Mouse (Mus musculus) hindbrain, embryonic 13.5 days (tissue): ENCODE data around the gene Prdm2. TPM values are rescaled to one million over a fixed set of nuclear protein-coding genes. Genes with fewer than 3 reads are reported as not detected.

Experiments
- ATAC-seq: fragments of 200-750 bp; cut with Nextera tagmentation; 2 replicates; pipeline ENCODE4 v1.8.0; 2017; ENCODE audit warnings: moderate TSS enrichment; ENCODE audit not compliant: low FRiP score
- H3K27ac ChIP-seq: fragments of 300-500 bp; sonication (generic); 2 replicates; pipeline ENCODE4 v1.5.1; 2015; ENCODE audit warnings: inconsistent platforms, mild to moderate bottlenecking, moderate library complexity
- H3K27me3 ChIP-seq: fragments of 300-500 bp; sonication (generic); 2 replicates; pipeline ENCODE4 v1.6.1; 2015; ENCODE audit warnings: mild to moderate bottlenecking, inconsistent platforms
- H3K36me3 ChIP-seq: fragments of 300-500 bp; sonication (generic); 2 replicates; pipeline ENCODE4 v1.6.1; 2015; ENCODE audit warnings: mild to moderate bottlenecking, inconsistent platforms
- H3K4me1 ChIP-seq: fragments of 300-500 bp; sonication (generic); replicated peaks from 2 replicates; pipeline ENCODE4 v1.6.1; 2015; ENCODE audit warnings: inconsistent platforms
- H3K4me2 ChIP-seq: fragments of 300-500 bp; sonication (generic); 2 replicates; pipeline ENCODE4 v1.6.1; 2015; ENCODE audit warnings: inconsistent platforms, mild to moderate bottlenecking, moderate library complexity
- H3K4me3 ChIP-seq: fragments of 300-500 bp; sonication (generic); 2 replicates; pipeline ENCODE4 v1.5.1; 2015; ENCODE audit warnings: mild to moderate bottlenecking, inconsistent platforms
- H3K9ac ChIP-seq: fragments of 300-500 bp; sonication (generic); 2 replicates; pipeline ENCODE4 v1.6.1; 2015; ENCODE audit warnings: mild to moderate bottlenecking, inconsistent platforms
- H3K9me3 ChIP-seq: fragments of 300-500 bp; sonication (generic); 2 replicates; pipeline ENCODE4 v1.6.1; 2016; ENCODE audit warnings: inconsistent platforms
- WGBS: fragments of 180-500 bp; shearing (Covaris S2); methylation state at CpG from one replicate; pipeline ENCODE4 v1.1.7; 2015; 5-methylcytosine and 5-hydroxymethylcytosine counted together
- polyA plus RNA-seq: library from polyadenylated mRNA; unstranded; fragments of >200 nt; fragmentation: Nextera tagmentation; extraction: Ambion mirVana; gene quantifications from 2 replicates; pipeline ENCODE4 v1.2.1, GENCODE M21; 2015

The Prdm2 gene
- polyA plus RNA-seq, 1 experiment from 2014 or later = 17.6 TPM

- no peak overlapping the region for H3K27ac ChIP-seq
- no peak overlapping the region for H3K9ac ChIP-seq
- H3K4me2 ChIP-seq = no peak overlapping the region
- WGBS = 80% methylated on average over 3 of the region's 3 CpGs
- no peak for ATAC-seq
- H3K27me3 ChIP-seq = no peaks in the 10 kb centered on the region
- no peaks in the 10 kb centered on the region for H3K36me3 ChIP-seq
- H3K4me1 ChIP-seq = no peaks in the 10 kb centered on the region
- H3K4me3 ChIP-seq = no peak overlapping the region
- H3K9me3 ChIP-seq = no peaks in the 10 kb centered on the region
Observed at GRCm38 (mm10) chr4:143202653-143203052, 10.1 kb downstream of the Prdm2 start.

GRCm38 (mm10) chr4:143198371-143198770 is 14.4 kb downstream of the Prdm2 start:
- H3K9me3 ChIP-seq = no peaks in the 10 kb centered on the region
- H3K4me1 ChIP-seq = peaks cover 3% of the 10 kb centered on the region; the same call in 1 of the 2 replicates
- H3K36me3 ChIP-seq = no peaks in the 10 kb centered on the region
- no peak overlapping the region for H3K27ac ChIP-seq
- H3K27me3 ChIP-seq = no peaks in the 10 kb centered on the region
- H3K4me2 ChIP-seq = no peak overlapping the region
- H3K9ac ChIP-seq = no peak overlapping the region
- 76% methylated on average over 3 of the region's 3 CpGs for WGBS
- no peak for ATAC-seq
- no peak overlapping the region for H3K4me3 ChIP-seq

- Histone ChIP-seq H3K9me3 (no peaks in the 10 kb centered on the region), H3K4me1 (peaks cover 3% of the 10 kb centered on the region; the same call in 1 of the 2 replicates), H3K4me2 (no peak overlapping the region), H3K27ac (no peak overlapping the region), H3K27me3 (no peaks in the 10 kb centered on the region), H3K4me3 (no peak overlapping the region), H3K9ac (no peak overlapping the region), H3K36me3 (no peaks in the 10 kb centered on the region)
- ATAC-seq = no peak
- WGBS = 94% methylated on average over 5 of the region's 5 CpGs
Observed at GRCm38 (mm10) chr4:143197845-143198356, 14.9 kb downstream of the Prdm2 start.

- Histone ChIP-seq H3K4me1 (peaks cover 9% of the 10 kb centered on the region; the same call in 1 of the 2 replicates), H3K9me3 (no peaks in the 10 kb centered on the region), H3K36me3 (no peaks in the 10 kb centered on the region), H3K4me3 (no peak overlapping the region), H3K4me2 (no peak overlapping the region), H3K9ac (no peak overlapping the region), H3K27me3 (no peaks in the 10 kb centered on the region), H3K27ac (no peak overlapping the region)
- 76% methylated on average over 5 of the region's 5 CpGs for WGBS
- no peak for ATAC-seq
Observed at GRCm38 (mm10) chr4:143194328-143194727, 18.5 kb downstream of the Prdm2 start.

GRCm38 (mm10) chr4:143193164-143193563 is 19.6 kb downstream of the Prdm2 start:
- no peaks in the 10 kb centered on the region for H3K27me3 ChIP-seq
- WGBS = 82% methylated on average over 6 of the region's 6 CpGs
- ATAC-seq = no peak
- H3K4me3 ChIP-seq = no peak overlapping the region
- H3K36me3 ChIP-seq = no peaks in the 10 kb centered on the region
- peaks cover 10% of the 10 kb centered on the region; the same call in 1 of the 2 replicates for H3K4me1 ChIP-seq
- H3K27ac ChIP-seq = no peak overlapping the region
- no peaks in the 10 kb centered on the region for H3K9me3 ChIP-seq
- H3K9ac ChIP-seq = no peak overlapping the region
- no peak overlapping the region for H3K4me2 ChIP-seq

GRCm38 (mm10) chr4:143191783-143192182 is 21.0 kb downstream of the Prdm2 start:
- Histone ChIP-seq H3K27me3 (no peaks in the 10 kb centered on the region), H3K9me3 (no peaks in the 10 kb centered on the region), H3K9ac (no peak overlapping the region), H3K36me3 (peaks cover under 1% of the 10 kb centered on the region; the same call in 1 of the 2 replicates), H3K4me3 (no peak overlapping the region), H3K4me1 (peaks cover 10% of the 10 kb centered on the region; the same call in 1 of the 2 replicates), H3K4me2 (no peak overlapping the region), H3K27ac (no peak overlapping the region)
- 89% methylated on average over 3 of the region's 3 CpGs for WGBS
- no peak for ATAC-seq

GRCm38 (mm10) chr4:143190657-143191056 is 22.1 kb downstream of the Prdm2 start:
- Histone ChIP-seq H3K4me1 (peaks cover 10% of the 10 kb centered on the region; the same call in 1 of the 2 replicates), H3K27ac (no peak overlapping the region), H3K9ac (no peak overlapping the region), H3K4me3 (no peak overlapping the region), H3K4me2 (no peak overlapping the region), H3K36me3 (peaks cover 6% of the 10 kb centered on the region), H3K27me3 (no peaks in the 10 kb centered on the region), H3K9me3 (no peaks in the 10 kb centered on the region)
- WGBS = 68% methylated on average over 4 of the region's 4 CpGs
- ATAC-seq = no peak

- 84% methylated on average over 5 of the region's 5 CpGs for WGBS
- Histone ChIP-seq H3K9me3 (no peaks in the 10 kb centered on the region), H3K4me3 (no peak overlapping the region), H3K36me3 (peaks cover 9% of the 10 kb centered on the region), H3K27ac (no peak overlapping the region), H3K27me3 (no peaks in the 10 kb centered on the region), H3K4me1 (0 out of 2 replicates have a peak, but pooled peaks cover 6% of the 10 kb centered on the region), H3K9ac (no peak overlapping the region), H3K4me2 (no peak overlapping the region)
- ATAC-seq = no peak
Observed at GRCm38 (mm10) chr4:143188571-143189191, 24.1 kb downstream of the Prdm2 start.

GRCm38 (mm10) chr4:143186066-143186465 is 26.7 kb downstream of the Prdm2 start:
- Histone ChIP-seq H3K27ac (no peak overlapping the region), H3K36me3 (peaks cover 9% of the 10 kb centered on the region), H3K9ac (no peak overlapping the region), H3K4me1 (0 out of 2 replicates have a peak, but pooled peaks cover 6% of the 10 kb centered on the region), H3K4me2 (no peak overlapping the region), H3K4me3 (no peak overlapping the region), H3K27me3 (no peaks in the 10 kb centered on the region), H3K9me3 (no peaks in the 10 kb centered on the region)
- ATAC-seq = no peak

- ATAC-seq = no peak
- no peak overlapping the region for H3K27ac ChIP-seq
- H3K4me2 ChIP-seq = no peak overlapping the region
- H3K4me1 ChIP-seq = 0 out of 2 replicates have a peak, but pooled peaks cover 3% of the 10 kb centered on the region
- H3K27me3 ChIP-seq = no peaks in the 10 kb centered on the region
- 81% methylated on average over 9 of the region's 9 CpGs for WGBS
- no peaks in the 10 kb centered on the region for H3K9me3 ChIP-seq
- peaks cover 13% of the 10 kb centered on the region for H3K36me3 ChIP-seq
- no peak overlapping the region for H3K4me3 ChIP-seq
- H3K9ac ChIP-seq = no peak overlapping the region
Observed at GRCm38 (mm10) chr4:143185496-143185895, 27.3 kb downstream of the Prdm2 start.

GRCm38 (mm10) chr4:143183141-143183540 is 29.7 kb downstream of the Prdm2 start:
- 91% methylated on average over 6 of the region's 6 CpGs for WGBS
- Histone ChIP-seq H3K27ac (no peak overlapping the region), H3K4me1 (no peaks in the 10 kb centered on the region), H3K9me3 (no peaks in the 10 kb centered on the region), H3K4me3 (no peak overlapping the region), H3K9ac (no peak overlapping the region), H3K27me3 (no peaks in the 10 kb centered on the region), H3K36me3 (peaks cover 23% of the 10 kb centered on the region), H3K4me2 (no peak overlapping the region)
- ATAC-seq = no peak

GRCm38 (mm10) chr4:143180731-143181130 is 32.1 kb downstream of the Prdm2 start:
- 91% methylated on average over 5 of the region's 5 CpGs for WGBS
- Histone ChIP-seq H3K9me3 (no peaks in the 10 kb centered on the region), H3K27me3 (no peaks in the 10 kb centered on the region), H3K4me3 (no peak overlapping the region), H3K4me2 (no peak overlapping the region), H3K36me3 (peaks cover 26% of the 10 kb centered on the region), H3K4me1 (no peaks in the 10 kb centered on the region), H3K27ac (no peak overlapping the region), H3K9ac (no peak overlapping the region)
- ATAC-seq = no peak
